Mouse (Mus musculus): ENCODE measurements around the gene Sebox.

The Sebox gene

GRCm38 (mm10) chr11:78534516-78534915 is 31.3 kb downstream of the Sebox start:
- no peak for DNase-seq (ENCODE audit: low spot score)

GRCm38 (mm10) chr11:78535376-78536079 is 32.3 kb downstream of the Sebox start:
- peak; percentile 75 for DNase-seq (ENCODE audit: low spot score)

DNA sequence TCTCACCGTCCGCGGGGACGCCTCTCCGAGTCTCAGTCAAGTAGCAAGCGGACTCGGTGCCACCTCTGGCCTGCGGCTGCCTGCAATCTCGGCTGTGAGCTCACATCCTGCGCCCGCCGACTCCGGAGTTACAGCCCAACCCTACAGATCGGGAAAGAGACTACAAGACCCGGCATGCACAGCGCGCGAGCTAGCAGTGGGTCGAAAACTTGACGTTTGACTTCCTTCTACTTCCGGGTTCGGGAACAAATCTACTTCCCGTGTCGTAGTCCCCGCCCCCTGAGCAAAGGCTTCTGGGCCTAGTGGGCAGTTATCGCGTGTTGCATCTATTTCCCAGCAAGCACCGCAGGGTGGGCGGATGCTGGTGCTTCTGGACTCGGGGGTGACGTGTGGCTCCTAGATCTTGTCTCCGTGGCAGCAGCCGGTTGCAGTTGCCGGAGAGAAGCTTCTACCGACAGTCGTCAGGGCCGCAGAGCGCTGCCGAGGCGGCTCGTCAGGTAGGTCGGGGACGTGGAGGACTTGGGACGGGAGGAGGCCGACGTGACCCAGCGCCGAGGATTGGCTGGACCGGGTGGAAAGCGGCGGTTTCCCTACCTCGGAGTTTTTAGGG is 32.9 kb downstream of the Sebox start, which contains the start of the genes Tnfaip1 and Ift20:
TSS of gene Tnfaip1 (minus strand) at position 253 of the 610 bp plus-strand sequence.
TSS of gene Ift20 (plus strand) at position 282 of the 610 bp plus-strand sequence.
- DNase-seq (ENCODE audit: low spot score): peak; percentile 100

GRCm38 (mm10) chr11:78536690-78537084 is 33.4 kb downstream of the Sebox start:
- DNase-seq (ENCODE audit: low spot score): no peak

DNA sequence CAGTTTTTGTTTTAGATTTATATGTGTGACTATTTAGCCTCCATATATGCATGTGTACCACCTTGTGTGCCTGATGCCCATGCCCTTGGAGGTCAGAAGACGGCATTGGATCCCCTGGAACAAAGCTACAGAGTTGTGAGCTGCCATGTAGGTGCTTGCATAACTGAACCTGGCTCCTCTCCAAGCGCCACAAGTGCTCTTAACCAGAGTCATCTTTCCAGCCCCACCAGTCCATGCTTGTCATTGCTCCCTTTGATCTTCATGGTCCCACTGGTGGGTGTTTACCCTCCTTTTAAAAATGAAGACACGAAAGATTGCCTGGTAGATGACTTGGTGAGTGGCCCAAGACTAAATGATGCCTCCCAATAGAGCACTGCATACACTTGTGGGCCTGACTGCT is 37.1 kb downstream of the Sebox start:
- DNase-seq (ENCODE audit: low spot score): no peak

GRCm38 (mm10) chr11:78544449-78545111 is 41.3 kb downstream of the Sebox start:
- DNase-seq (ENCODE audit: low spot score): no peak

DNA sequence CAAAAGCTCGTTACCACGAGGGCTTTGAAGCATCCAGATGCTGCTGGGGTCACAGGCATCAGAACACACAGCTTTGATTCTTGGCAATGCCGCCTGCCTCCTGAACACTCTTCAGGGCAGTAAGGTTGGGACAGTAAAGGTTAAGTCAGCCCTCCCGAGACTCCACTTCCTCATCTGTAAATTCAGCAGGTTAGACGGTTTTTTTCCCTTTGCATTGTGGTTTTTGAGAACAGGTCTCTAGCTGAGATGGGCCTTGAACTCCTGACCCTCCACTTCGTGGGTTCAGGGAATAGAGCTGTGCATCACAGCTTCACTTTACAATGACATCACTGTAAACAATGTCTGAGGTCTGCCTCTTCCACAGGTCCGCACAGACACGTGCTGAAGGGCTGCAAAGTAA is 41.9 kb downstream of the Sebox start:
- DNase-seq (ENCODE audit: low spot score): no peak

DNA sequence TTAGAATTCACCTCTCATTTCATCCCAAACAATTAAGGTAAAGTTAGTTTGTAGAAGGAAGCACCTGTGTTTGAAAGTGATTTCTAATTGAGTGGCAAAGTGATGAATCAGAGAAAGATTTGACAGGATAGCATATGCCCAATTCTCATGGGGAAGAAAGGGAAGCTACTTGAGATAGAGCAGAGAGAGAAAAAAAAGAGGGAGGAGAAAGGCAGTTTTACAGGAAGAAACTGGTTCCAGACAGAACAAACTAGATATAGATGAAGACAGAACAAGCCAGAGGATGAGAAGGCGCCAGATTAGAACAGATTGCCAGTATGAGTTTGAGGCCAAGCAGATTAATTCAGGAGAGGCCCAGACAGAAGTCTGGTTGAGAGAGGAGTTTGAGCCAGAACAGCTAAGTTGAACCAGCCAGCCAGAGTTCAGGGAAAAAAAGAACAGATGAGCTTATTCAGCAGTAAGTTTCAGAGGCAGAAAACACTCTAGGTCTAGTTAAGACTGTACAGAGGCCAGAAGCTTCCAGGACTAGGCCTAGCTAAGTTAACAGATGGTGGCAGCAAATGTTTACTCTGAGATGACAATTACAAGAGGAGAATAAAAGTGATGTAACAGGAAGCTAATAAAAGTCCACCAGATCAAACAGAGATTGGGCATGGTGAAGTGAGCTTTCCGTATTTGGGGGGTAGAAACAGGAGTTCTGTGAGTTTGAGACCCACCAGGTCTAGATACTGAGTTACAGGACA is 44.6 kb downstream of the Sebox start:
- DNase-seq (ENCODE audit: low spot score): no peak

DNA sequence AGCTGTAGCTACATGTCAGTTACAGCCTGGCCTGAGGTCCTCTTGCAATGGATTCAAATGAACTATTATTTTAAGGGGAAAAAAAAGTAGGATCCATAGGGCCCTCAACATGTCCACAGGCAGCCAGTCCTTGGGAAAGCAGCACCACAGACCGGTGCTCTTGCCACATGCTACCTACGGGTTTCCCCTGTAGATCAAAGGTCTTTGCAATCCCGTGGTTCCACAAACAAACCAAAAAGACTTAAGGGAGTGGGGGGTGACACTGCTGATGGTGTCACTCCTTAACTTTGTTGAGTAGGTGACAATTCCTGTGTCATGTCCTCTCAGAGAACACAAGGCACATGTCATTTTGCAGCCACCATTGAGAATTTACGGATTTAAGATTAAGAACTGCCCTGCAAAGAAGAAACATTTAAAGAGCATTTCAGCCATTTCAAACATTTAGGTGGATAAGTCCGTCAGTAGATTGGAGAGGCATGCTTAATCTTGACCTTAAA is 46.3 kb downstream of the Sebox start:
- DNase-seq (ENCODE audit: low spot score): peak; percentile 21

DNA sequence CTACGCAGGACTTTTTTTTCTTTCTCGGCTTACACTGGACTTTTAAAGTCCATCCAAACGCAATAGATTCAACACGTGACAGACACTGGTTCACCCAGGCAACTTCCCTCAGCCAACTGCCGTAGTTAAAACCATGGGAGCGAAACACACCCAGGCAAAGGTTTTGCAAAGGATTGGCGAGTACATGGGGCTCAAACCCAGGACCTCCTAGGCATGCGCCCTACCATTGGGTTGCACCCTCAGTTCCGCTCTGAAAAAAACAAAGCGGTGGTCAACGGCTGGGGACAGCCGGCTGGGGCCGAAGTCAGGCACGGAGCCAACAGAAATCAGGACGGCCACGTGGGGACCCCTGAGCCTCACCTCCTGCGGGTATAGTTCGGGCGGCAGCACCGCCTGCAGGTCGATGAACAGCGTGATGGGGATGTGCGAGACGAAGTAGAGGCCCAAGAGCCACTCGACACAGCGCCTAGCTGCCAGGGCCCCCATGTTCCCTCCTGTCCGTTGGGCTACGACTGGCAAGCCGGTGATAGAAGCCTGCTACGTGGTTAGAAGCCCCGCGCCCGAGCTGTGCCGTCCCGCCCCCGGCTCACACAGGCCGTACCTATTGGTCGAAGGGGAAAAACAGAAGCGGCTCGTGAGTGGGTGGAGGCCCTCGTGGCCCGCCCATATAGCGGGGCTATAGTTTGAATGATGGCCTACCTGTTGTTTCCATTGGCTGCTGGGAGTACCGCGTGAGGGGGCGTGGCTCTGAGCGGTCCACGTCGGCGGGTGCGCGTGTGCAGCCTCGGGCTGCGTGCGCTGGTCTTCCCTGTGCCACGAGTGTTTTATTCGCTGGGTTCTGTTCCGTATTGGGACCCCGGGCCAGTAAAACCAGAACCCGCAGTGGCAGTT is 47.2 kb downstream of the Sebox start, which contains the start of gene Tmem97:
TSS of gene Tmem97 (minus strand) at position 610 of the 891 bp plus-strand sequence.
- peak; percentile 98 for DNase-seq (ENCODE audit: low spot score)

DNA sequence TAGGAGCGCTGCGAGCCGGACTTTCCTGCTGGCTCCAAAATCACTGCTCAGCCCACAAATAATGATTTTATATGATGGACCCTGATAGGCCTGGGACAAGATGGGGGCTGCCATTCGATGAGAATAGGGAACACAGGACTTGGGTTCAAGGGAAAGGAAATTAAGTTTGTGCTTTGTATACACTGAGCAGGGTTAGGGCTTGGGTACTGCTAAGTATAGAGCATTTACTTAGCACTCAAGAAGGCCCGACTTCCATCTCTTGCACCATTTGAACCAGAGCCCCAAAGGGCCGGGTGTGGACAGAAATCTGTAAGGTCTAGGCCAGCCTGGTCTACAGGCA is 47.8 kb downstream of the Sebox start:
- DNase-seq (ENCODE audit: low spot score): no peak

Data from embryo, embryonic 10.5 days (tissue).